Mouse (Mus musculus) testis, adult 2 months (tissue): ENCODE data around the gene Gsg1l.

ENCODE experiments used
- CTCF ChIP-seq: fragments of 200-500 bp; IDR thresholded peaks from 2 replicates; pipeline ENCODE4 v1.5.1; 2012; ENCODE audit warnings: low read depth, mild to moderate bottlenecking, inconsistent platforms, low read length, moderate library complexity; ENCODE audit not compliant: control insufficient read depth, insufficient read depth, insufficient replicate concordance
- POLR2A ChIP-seq: fragments of 200-500 bp; IDR thresholded peaks from 2 replicates; pipeline ENCODE4 v1.6.1; 2012; ENCODE audit warnings: low read depth, mild to moderate bottlenecking, inconsistent platforms, low read length, moderate library complexity; ENCODE audit not compliant: control insufficient read depth

GRCm38 (mm10) chr7:125933356-125934244, 148.6 kb downstream of the Gsg1l start:
- TF ChIP-seq CTCF (no peak), POLR2A (no peak)
